Mouse (Mus musculus) forebrain, postnatal 0 days (tissue): ENCODE results near the gene Camsap1. TPM values are rescaled to one million over a fixed set of nuclear protein-coding genes. Genes with fewer than 3 reads are reported as not detected.

Experiments
- ATAC-seq: fragments of 200-750 bp; cut with Nextera tagmentation; 2 replicates; pipeline ENCODE4 v1.8.0; 2017; ENCODE audit warnings: mild to moderate bottlenecking, moderate library complexity
- DNase-seq: peaks from one replicate; pipeline ENCODE4 v3.0.0-alpha.2; 2015
- H3K27ac ChIP-seq: fragments of 300-500 bp; sonication (generic); 2 replicates; pipeline ENCODE4 v1.5.1; 2014; ENCODE audit warnings: low read depth, mild to moderate bottlenecking, antibody characterized with exemption, low read length, moderate library complexity, mixed read lengths
- H3K27me3 ChIP-seq: fragments of 300-500 bp; sonication (generic); 2 replicates; pipeline ENCODE4 v1.6.1; 2014; ENCODE audit warnings: mild to moderate bottlenecking, low read length, mixed read lengths; ENCODE audit not compliant: insufficient read depth
- H3K36me3 ChIP-seq: fragments of 300-500 bp; sonication (generic); 2 replicates; pipeline ENCODE4 v1.6.1; 2014; ENCODE audit warnings: mild to moderate bottlenecking, moderate library complexity; ENCODE audit not compliant: insufficient read depth
- H3K4me1 ChIP-seq: fragments of 300-500 bp; sonication (generic); 2 replicates; pipeline ENCODE4 v1.6.1; 2014; ENCODE audit warnings: antibody characterized with exemption; ENCODE audit not compliant: insufficient read depth
- H3K4me2 ChIP-seq: fragments of 300-500 bp; sonication (generic); 2 replicates; pipeline ENCODE4 v1.6.1; 2014; ENCODE audit warnings: low read depth, mild to moderate bottlenecking, moderate library complexity
- H3K4me3 ChIP-seq: fragments of 300-500 bp; sonication (generic); 2 replicates; pipeline ENCODE4 v1.5.1; 2014; ENCODE audit warnings: low read depth, low read length, mixed read lengths
- H3K9ac ChIP-seq: fragments of 300-500 bp; sonication (generic); 2 replicates; pipeline ENCODE4 v1.6.1; 2014; ENCODE audit warnings: mild to moderate bottlenecking
- H3K9me3 ChIP-seq: fragments of 300-500 bp; sonication (generic); 2 replicates; pipeline ENCODE4 v1.6.1; 2016; ENCODE audit warnings: low read length
- CTCF ChIP-seq: sonication (generic); IDR thresholded peaks from 2 replicates; pipeline ENCODE4 v1.5.1; 2016; ENCODE audit warnings: antibody characterized with exemption, control low read depth, low read depth
- WGBS: fragments of 180-500 bp; shearing (Covaris S2); extraction: QIAGEN DNeasy Blood & Tissue Kit; methylation state at CpG from one replicate; pipeline ENCODE4 v1.1.7; 2014; 5-methylcytosine and 5-hydroxymethylcytosine counted together
- polyA plus RNA-seq: library from polyadenylated mRNA; unstranded; fragments of >200 nt; fragmentation: Nextera tagmentation; extraction: Ambion mirVana; gene quantifications from 2 replicates; pipeline ENCODE4 v1.2.1, GENCODE M21; 2015
- total RNA-seq: library from RNA; depleted of rRNA; stranded (reverse); fragments of >200 nt; gene quantifications from 2 replicates; pipeline ENCODE4 v1.2.3, GENCODE M21; 2014

The Camsap1 gene
- total and polyA plus RNA-seq, 2 experiments from 2014 or later: 60.0 to 140 TPM

DNA sequence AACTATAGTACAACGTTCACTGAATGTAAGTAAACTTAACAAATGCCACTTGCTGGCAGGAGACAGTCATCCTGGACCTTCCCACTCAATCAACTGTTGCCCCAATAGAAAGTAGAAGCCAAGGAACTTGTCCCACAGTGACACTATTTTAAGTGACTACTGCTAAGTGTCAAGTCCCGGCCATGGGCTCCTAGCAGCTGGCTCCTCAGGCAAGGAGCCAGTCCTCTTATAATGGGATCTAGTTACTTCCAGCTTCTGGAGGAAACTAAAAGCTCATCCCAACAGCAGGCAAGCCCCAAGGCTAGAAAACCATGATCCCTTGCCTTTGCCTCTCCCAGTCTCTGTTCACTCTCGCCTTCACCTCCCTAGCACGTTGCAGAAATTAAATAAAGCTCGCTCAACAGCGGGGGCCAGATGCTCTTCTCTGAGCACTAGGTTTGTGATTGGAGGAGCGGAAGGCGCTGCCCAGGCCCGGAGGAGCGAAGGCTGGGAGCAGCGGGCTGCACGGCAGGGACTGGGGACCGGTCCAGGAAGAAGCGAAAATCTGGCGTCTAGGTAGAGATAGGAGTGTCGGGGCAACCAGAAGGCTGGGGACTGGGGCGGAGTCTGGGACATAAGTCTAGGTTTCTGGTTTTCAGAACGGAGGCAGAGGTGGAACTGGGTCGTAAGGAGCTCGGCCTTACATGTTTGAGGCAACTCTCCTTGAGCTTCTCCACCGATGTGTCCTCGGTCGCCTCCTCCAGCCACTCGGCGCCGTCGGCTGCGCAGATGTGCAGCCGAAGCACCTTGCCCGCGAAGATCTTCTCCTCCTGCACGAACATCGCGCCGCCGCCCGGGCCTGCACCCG is 37.9 kb upstream of the Camsap1 start:
- H3K36me3 ChIP-seq: no peaks in the 10 kb centered on the region; the same call in 1 of the 2 replicates
- no peaks in the 10 kb centered on the region for H3K27me3 ChIP-seq
- peak overlapping the region; percentile 78 for H3K4me2 ChIP-seq
- H3K9me3 ChIP-seq: no peaks in the 10 kb centered on the region
- 2% methylated on average over 37 of the region's 38 CpGs for WGBS
- H3K4me1 ChIP-seq: peaks cover 11% of the 10 kb centered on the region
- H3K9ac ChIP-seq: peak overlapping the region; percentile 82
- DNase-seq (no peak), ATAC-seq (peak; percentile 32)
- no peak for TF ChIP-seq CTCF
- peak overlapping the region; percentile 86 for H3K27ac ChIP-seq
- H3K4me3 ChIP-seq: peak overlapping the region; percentile 89

DNA sequence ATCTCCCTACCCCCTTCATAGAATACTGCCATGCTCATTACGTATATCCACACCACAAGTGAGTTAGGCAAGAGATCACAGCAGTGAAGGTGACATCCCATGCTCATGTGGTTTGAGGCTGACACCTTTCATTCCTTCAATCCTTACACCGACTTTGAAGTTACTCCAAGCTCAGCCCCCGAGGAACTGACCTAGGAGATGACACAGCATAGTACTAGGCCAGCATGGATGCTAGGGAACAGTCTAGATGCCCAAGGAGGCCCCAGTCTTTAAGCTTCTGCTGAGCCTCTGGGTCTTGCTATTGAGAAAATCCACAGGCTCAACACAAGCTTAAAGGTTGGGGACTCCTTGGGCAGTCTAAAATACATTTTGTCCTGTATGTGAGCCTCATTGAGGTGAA is 36.8 kb upstream of the Camsap1 start:
- no peak for TF ChIP-seq CTCF
- ATAC-seq (no peak), DNase-seq (no peak)
- Histone ChIP-seq H3K27me3 (no peaks in the 10 kb centered on the region), H3K4me2 (no peak overlapping the region; the same call in 1 of the 2 replicates), H3K27ac (no peak overlapping the region), H3K4me3 (no peak overlapping the region), H3K9me3 (no peaks in the 10 kb centered on the region), H3K4me1 (peaks cover 11% of the 10 kb centered on the region; the same call in 1 of the 2 replicates), H3K9ac (no peak overlapping the region), H3K36me3 (peaks cover under 1% of the 10 kb centered on the region; the same call in 1 of the 2 replicates)
- WGBS: 88% methylated on average over 3 of the region's 3 CpGs

DNA sequence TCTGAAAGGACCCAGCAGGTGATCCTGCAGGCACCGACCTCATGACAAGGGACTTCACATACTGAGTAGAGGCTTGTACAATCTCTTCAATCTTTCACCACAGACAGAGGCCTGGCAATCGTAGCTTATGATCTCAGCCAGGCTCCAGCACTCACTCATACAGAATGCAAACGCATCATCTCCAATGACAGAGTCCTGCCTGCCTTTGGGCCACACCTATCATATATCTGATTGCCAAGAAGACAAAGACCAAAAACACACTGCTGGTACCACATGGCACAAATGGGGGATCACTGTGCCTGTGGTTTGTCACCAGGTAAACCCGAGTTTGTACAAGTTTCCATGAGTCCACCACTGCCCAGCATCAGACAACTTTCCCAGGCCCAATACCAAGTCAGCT is 34.2 kb upstream of the Camsap1 start:
- ATAC-seq (no peak), DNase-seq (no peak)
- Histone ChIP-seq H3K27me3 (no peaks in the 10 kb centered on the region), H3K9me3 (no peaks in the 10 kb centered on the region), H3K4me3 (no peak overlapping the region), H3K27ac (no peak overlapping the region), H3K36me3 (peaks cover 26% of the 10 kb centered on the region), H3K4me1 (peaks cover 11% of the 10 kb centered on the region; the same call in 1 of the 2 replicates), H3K4me2 (no peak overlapping the region), H3K9ac (no peak overlapping the region)
- 78% methylated on average over 4 of the region's 4 CpGs for WGBS
- TF ChIP-seq CTCF: no peak

DNA sequence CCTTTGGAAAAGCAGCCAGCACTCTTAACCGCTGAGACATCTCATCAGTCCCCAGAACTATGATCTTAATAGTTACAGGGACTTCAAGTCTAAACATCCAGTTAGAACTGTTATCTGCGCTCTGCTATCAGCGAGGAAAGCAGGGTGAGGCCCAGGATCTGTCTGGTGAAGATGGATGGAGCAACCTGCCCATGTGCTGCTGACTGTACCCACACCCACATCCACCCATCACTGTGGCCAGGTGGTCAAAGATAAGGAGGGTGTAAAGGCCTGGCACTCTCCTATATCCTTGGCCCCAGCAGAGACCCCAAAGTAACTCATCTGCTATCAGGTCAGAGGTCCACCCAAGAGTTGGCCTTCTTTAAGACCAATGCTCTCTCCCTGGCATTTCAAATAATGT is 30.6 kb upstream of the Camsap1 start:
- Histone ChIP-seq H3K27ac (no peak overlapping the region), H3K4me2 (no peak overlapping the region), H3K36me3 (peaks cover 60% of the 10 kb centered on the region), H3K9ac (no peak overlapping the region), H3K4me3 (no peak overlapping the region), H3K4me1 (no peaks in the 10 kb centered on the region), H3K9me3 (no peaks in the 10 kb centered on the region), H3K27me3 (no peaks in the 10 kb centered on the region)
- no peak for DNase-seq
- TF ChIP-seq CTCF: no peak
- ATAC-seq: no peak
- 99% methylated on average over 3 of the region's 3 CpGs for WGBS

DNA sequence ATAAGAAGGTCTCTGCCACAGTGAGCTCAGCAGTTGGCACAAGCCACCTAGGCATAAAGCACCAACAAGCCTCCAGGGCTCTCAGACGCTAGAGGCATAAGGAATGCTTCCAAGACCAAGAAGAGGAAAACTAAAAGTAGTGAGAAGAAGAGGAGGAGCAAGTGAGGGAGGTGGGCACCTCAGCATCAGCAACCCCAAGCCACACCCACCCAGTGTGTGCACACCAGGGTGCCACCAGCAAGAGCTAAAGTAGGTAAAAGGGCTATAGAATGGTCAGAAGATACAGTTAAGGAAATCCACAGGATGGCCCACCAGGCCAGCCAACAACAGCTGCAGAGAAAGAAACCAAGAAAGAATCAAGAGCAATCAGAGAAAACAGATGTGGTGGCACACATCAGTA is 28.3 kb upstream of the Camsap1 start:
- H3K4me2 ChIP-seq: no peak overlapping the region
- H3K4me3 ChIP-seq: no peak overlapping the region
- 67% methylated on average over 1 of the region's 1 CpGs for WGBS
- no peak overlapping the region for H3K27ac ChIP-seq
- TF ChIP-seq CTCF: no peak
- H3K27me3 ChIP-seq: no peaks in the 10 kb centered on the region
- no peaks in the 10 kb centered on the region for H3K4me1 ChIP-seq
- H3K9ac ChIP-seq: no peak overlapping the region
- DNase-seq (no peak), ATAC-seq (no peak)
- peaks cover 82% of the 10 kb centered on the region for H3K36me3 ChIP-seq
- H3K9me3 ChIP-seq: no peaks in the 10 kb centered on the region

DNA sequence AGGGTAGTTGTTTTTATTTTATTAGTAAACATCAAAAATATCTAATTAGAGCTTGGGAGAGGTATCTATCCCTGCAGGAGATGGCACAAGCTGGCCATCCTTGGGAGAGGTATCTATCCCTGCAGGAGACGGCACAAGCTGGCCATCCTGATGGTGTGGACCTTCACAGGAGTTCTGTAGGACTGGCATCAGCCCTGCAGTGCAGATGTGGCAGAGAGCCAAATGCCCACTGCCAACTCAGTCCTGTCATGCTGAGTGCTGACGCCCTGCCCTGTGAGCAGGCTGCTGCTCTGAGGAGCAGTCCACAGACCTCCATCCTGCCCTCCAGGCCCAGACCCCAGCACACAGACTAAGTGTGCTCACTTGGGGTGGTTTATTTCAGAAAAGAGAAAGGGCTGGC is 18.9 kb upstream of the Camsap1 start:
- H3K4me1 ChIP-seq: no peaks in the 10 kb centered on the region
- 43% methylated on average over 2 of the region's 2 CpGs for WGBS
- peaks cover 79% of the 10 kb centered on the region for H3K36me3 ChIP-seq
- no peak overlapping the region for H3K9ac ChIP-seq
- no peaks in the 10 kb centered on the region for H3K27me3 ChIP-seq
- no peak for TF ChIP-seq CTCF
- H3K9me3 ChIP-seq: no peaks in the 10 kb centered on the region
- ATAC-seq (no peak), DNase-seq (peak; percentile 14)
- H3K27ac ChIP-seq: no peak overlapping the region
- no peak overlapping the region for H3K4me2 ChIP-seq
- H3K4me3 ChIP-seq: no peak overlapping the region

DNA sequence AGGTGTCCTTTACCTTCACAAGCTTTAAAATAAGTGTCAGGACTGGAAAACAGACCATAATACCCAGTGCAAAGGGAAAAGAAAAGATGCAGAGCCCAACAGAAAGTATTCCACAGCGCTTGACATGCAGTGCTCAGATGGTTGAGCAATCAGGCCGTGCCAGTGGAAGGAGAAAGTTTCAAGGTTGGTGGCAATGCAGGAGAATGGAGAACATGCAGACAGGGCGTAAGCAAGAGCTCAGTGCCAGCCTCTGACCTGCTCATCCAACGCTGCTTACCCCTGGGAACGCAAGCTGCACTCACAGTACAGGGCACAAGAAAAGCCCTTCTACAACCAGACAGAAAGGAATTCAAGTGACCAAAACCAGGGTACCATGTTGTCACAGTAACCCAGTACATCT is 18.1 kb upstream of the Camsap1 start:
- TF ChIP-seq CTCF: no peak
- Histone ChIP-seq H3K4me2 (no peak overlapping the region), H3K36me3 (peaks cover 74% of the 10 kb centered on the region), H3K9me3 (no peaks in the 10 kb centered on the region), H3K27me3 (no peaks in the 10 kb centered on the region), H3K9ac (no peak overlapping the region), H3K4me3 (no peak overlapping the region), H3K27ac (no peak overlapping the region), H3K4me1 (no peaks in the 10 kb centered on the region)
- DNase-seq (no peak), ATAC-seq (no peak)
- WGBS: 95% methylated on average over 5 of the region's 5 CpGs
